Mouse (Mus musculus): ENCODE results near the gene Tsfm.

GRCm38 (mm10) chr10:127061085-127061484 is 30.4 kb upstream of the Tsfm start:
- TF ChIP-seq CTCF (IDR thresholded peaks at IDR 0.05; ENCODE audit: low read depth) (no peak), EP300 (IDR thresholded peaks at IDR 0.05; ENCODE audit: low read depth) (no peak)
